Mouse (Mus musculus) retina, adult 2 months (tissue): ENCODE measurements around the gene Ece2.
"Not testable (repeated sequence)": the region's sequence is repeated elsewhere in the genome, so short reads cannot be mapped to it uniquely, and the experiment has no call there.

Source experiments
- DNase-seq: peaks from one replicate; pipeline ENCODE4 v3.0.0-alpha.2; 2012; ENCODE audit warnings: low read depth, low spot score

Ece2 gene

GRCm38 (mm10) chr16:20621991-20622685, 7.5 kb upstream of the Ece2 start:
- no peak for DNase-seq

GRCm38 (mm10) chr16:20623211-20623610, 6.4 kb upstream of the Ece2 start:
- DNase-seq: no peak

- no peak for DNase-seq
Observed at GRCm38 (mm10) chr16:20628871-20629391, 697 bp upstream of the Ece2 start.

- DNase-seq: no peak
Observed at GRCm38 (mm10) chr16:20637410-20637809, 7.8 kb downstream of the Ece2 start.

GRCm38 (mm10) chr16:20638367-20638766, 8.7 kb downstream of the Ece2 start:
- no peak for DNase-seq

- no peak for DNase-seq
Observed at GRCm38 (mm10) chr16:20642161-20642560, 12.5 kb downstream of the Ece2 start.

- DNase-seq: no peak
Observed at GRCm38 (mm10) chr16:20643911-20644310, 14.3 kb downstream of the Ece2 start.

- DNase-seq: peak; percentile 85
Observed at GRCm38 (mm10) chr16:20651076-20651946, 21.7 kb downstream of the Ece2 start, which contains the start of gene Psmd2. Gene Psmd2 (plus strand): TSS chr16:20651652.

GRCm38 (mm10) chr16:20651947-20652310, 22.3 kb downstream of the Ece2 start:
- DNase-seq: no peak

GRCm38 (mm10) chr16:20653315-20653714, 23.7 kb downstream of the Ece2 start:
- no peak for DNase-seq

GRCm38 (mm10) chr16:20657661-20658060, 28.0 kb downstream of the Ece2 start:
- no peak for DNase-seq

- DNase-seq: not testable (repeated sequence)
Observed at GRCm38 (mm10) chr16:20668013-20668412, 38.4 kb downstream of the Ece2 start, which contains the start of gene Eif4g1. Gene Eif4g1 (plus strand): TSS chr16:20668313.

- no peak for DNase-seq
Observed at GRCm38 (mm10) chr16:20670291-20670690, 40.7 kb downstream of the Ece2 start.

GRCm38 (mm10) chr16:20671886-20672285, 42.3 kb downstream of the Ece2 start:
- DNase-seq: no peak

- DNase-seq: peak; percentile 79
Observed at GRCm38 (mm10) chr16:20672500-20672902, 42.9 kb downstream of the Ece2 start.

GRCm38 (mm10) chr16:20672965-20673705, 43.5 kb downstream of the Ece2 start:
- no peak for DNase-seq

GRCm38 (mm10) chr16:20673706-20674303, 44.2 kb downstream of the Ece2 start:
- DNase-seq: no peak

- no peak for DNase-seq
Observed at GRCm38 (mm10) chr16:20675213-20675612, 45.6 kb downstream of the Ece2 start.

- DNase-seq: no peak
Observed at GRCm38 (mm10) chr16:20676702-20677101, 47.1 kb downstream of the Ece2 start.

GRCm38 (mm10) chr16:20677380-20677779, 47.8 kb downstream of the Ece2 start:
- DNase-seq: no peak

GRCm38 (mm10) chr16:20677974-20678675, 48.5 kb downstream of the Ece2 start:
- no peak for DNase-seq
